Mouse (Mus musculus): ENCODE data around the gene Tmpo.

Tmpo gene

DNA sequence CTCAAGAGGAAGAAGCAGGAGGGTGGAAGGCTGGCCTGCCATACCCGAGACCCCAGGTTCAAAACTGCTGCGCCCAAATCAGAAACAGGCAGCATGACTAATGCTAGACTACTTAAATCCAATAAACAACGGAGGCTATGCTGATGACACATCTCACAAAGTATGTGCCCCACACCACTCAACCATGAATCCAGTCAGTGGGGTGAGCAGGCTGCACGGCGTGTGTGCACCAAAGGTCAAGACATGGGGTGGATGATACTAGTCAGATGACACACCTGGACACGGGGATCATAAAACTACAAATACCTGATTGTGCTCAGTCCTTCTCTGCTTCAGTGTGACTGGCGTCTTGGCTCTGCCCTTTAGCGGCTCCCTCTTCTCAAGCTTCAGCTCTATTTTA, 22.7 kb downstream of the Tmpo start:
- DNase-seq (ENCODE audit: low spot score), result no peak

DNA sequence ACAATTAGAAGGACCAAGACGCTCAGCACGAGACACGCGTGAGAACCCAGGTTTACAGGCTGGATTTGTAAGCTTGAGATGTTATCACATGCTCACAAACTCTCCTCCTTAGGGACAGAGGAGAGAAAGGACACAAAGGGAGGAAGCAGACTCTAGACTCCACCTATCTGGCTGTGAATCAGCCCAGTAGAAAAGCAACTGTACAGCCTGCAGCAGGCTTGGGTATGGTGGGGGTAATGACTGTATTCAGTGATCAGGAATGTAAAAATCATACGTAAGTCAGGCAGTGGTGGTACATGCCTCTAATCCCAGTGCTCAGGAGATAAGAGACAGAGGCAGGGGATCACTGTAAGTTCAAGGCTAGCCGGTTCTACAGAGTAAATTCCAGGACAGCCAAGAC, 24.8 kb downstream of the Tmpo start:
- DNase-seq (ENCODE audit: low spot score), result no peak

DNA sequence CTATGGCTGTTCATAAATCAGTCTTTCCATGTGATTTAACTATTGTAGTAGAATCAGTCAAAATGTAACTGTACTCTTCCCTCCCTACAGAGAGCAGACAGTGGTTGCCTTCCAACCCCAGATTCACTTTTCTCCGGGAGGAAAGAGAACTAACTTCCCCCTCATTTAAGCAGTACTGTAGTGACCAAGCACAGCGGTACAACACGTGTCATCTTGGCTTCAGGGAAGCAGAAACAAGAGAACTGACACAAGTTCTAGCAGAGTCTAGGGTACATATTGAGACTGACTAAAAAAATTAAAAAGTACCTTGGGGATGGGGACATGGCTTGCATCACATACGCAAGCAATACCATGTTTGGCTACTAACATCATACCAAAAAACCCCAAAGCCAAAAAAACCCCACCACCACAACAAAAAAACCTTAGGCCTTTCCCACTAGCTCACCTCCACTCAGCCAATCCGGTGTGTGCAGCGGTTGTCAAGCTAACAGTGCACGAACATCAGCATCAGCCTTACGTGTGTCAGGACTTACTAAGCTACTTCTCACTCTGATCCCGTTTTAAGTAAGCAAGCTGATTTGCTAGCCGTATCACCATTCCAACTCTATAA, 27.1 kb downstream of the Tmpo start:
- no peak for DNase-seq (ENCODE audit: low spot score)

DNA sequence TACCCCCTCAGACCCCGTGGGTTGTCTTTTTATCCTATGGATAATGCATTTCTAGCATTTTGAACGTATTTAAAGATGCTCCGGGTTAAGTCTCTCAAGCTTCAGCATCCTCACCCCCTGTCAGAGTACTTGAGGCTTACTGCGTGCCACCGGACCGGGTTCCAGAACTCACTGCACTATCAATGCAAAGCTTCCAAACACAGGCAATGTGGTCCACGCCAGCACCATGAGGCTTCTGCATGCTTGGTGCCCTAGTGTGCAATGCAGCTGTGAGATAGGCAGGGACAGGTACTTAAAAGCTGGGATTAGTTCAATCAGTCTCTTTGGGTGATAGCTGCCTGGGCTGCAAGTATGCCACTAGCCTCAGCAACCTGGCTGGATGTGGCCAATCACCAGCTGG, 35.7 kb downstream of the Tmpo start:
- no peak for DNase-seq (ENCODE audit: low spot score)

DNA sequence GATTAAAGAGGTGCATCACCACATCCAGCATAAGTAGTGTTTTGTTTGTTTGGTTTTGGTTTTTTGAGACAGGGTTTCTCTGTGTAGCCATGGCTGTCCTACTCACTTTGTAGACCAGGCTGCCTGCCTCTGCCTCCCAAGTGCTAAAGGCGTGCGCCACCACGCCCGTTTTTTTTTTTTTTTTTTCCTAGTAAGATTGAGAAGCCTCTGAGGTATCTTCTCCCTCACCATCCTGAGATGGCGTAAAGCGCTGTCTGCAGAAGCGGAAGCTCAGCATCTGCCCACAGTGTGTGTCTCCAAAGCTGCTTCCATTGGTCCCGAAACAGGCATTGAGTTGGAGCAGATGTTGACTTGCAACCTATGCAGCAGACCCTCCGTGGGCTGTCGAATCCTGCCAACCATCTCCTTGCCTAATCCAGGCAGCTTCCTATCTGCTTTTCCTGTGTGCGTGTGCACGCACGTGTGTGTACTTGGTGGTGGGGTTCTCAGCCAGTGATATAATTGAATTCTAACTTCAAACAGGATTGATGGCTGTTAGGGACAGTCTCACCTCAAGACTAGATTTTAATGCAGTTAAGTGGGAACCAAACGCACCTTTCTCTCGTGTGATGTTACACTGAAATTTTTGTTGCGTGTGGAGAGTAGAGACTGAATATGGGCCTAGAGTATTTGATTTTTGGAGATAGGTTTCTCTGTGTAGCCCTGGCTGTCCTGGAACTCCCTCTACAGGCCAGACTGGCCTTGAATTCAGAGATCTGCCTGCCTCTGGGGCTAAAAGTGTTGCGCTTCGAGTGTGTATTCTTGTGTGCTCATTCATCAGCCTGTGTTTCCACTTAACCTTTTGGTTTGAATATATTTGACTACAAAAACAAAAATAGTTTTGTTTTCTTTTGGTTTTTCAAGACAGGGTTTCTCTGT, 37.5 kb downstream of the Tmpo start:
- DNase-seq (ENCODE audit: low spot score), result no peak

DNA sequence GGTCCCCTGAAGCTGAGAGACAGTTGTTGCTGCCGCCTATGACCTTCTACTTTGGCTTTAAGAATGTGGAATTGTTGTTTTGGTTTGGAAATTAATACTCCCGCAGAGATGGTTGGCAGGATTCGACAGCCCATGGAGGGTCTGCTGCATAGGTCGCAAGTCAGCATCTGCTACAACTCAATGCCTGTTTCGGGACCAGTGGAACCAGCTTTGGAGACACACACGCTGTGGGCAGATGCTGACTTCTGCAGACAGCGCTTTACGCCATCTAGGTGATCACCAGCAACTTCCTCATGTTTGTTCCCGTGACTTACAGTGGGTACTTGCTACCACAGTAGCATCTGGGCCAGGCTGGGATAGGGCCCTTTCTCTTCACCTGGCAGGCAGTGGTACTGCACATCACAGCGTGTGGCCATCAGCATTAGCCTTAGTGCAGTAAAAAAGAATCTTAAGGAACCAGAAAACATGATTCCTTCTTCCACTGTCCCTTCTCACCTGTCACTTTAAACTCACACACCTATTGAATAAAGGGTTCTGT, 38.4 kb downstream of the Tmpo start:
- no peak for DNase-seq (ENCODE audit: low spot score)

DNA sequence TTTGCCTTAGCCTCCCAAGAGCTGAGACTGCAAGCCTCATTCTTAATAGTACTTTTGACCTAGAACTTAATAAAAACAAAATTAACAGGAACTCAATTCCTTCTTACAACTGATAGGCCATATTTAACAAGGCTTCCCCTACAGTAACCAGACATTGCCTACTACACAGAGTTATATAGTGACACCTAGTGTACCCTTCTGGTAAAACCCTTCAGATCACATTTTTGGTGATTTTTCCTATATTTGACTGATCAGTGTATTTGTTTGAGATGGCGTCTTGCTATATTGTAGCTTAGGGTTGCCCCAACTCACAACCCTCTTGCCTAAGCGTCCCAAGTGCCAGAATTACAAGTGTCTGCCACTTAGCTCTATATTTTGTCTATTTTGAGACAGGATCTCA, 39.6 kb downstream of the Tmpo start:
- no peak for DNase-seq (ENCODE audit: low spot score)

DNA sequence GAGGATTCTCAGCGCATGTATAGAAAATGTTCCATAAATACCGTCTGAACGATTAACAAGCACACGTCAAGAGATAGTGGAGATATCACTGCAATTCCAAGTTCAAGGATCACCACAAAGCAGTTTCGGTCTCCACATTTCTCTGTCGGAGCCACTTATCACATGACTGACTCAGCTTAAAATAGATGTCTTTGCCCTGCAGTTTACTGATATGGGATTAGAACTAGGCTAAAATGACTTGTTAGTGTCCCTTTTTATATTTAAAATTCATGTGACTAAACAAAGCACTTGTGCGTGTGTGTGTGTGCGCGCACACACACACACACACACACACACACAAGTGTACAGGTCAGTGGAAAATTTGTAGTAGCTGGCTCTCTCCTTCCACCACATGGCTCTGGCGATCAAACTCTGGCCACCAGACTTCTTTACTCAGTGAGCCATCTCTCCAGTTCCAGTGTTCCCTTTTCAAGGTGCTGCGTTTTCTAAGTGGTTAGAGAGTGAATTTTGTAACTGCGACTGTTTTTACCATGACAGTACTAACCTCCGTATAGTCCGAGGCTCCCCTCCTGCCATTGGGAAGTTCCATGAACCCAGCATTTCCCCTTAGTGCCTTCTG, 41.9 kb downstream of the Tmpo start:
- DNase-seq (ENCODE audit: low spot score), result no peak

DNA sequence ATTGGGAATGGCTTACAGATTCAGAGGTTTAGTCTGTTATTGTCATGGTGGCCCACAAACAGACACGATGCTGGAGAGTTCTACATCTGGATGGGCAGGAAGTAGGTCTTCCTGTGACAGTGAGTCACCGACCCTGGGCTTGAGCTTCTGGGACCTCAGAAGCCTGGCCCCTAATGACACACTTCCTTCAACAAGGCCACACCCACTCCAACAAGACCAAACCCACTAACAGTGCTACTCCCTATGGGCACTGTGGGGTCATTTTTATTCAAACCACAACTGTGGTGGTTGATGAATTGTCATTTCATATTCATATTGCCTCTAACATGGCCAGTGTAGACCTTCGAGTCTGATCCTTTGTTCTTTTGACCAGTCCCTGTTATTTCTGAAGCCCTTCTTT, 42.8 kb downstream of the Tmpo start:
- no peak for DNase-seq (ENCODE audit: low spot score)

DNA sequence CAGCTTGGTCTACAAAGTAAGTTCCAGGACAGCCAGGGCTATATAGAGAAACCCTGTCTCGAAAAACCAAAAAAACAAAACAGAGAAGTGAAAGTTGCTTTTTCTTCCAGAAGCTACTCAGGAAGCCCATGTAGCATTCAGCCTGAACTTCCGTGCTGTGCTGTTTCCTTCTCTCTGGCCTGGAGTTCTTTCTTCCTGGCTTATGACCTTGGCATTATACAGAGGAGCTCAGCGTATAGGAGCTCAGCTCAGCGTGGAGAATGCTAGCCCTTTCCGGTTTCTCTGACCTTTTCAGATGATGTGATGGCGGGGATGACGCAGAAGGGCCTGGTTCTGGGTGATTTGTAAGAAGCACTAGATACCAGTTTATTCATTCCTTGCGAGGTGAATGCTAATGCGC, 43.7 kb downstream of the Tmpo start:
- DNase-seq (ENCODE audit: low spot score), result no peak

DNA sequence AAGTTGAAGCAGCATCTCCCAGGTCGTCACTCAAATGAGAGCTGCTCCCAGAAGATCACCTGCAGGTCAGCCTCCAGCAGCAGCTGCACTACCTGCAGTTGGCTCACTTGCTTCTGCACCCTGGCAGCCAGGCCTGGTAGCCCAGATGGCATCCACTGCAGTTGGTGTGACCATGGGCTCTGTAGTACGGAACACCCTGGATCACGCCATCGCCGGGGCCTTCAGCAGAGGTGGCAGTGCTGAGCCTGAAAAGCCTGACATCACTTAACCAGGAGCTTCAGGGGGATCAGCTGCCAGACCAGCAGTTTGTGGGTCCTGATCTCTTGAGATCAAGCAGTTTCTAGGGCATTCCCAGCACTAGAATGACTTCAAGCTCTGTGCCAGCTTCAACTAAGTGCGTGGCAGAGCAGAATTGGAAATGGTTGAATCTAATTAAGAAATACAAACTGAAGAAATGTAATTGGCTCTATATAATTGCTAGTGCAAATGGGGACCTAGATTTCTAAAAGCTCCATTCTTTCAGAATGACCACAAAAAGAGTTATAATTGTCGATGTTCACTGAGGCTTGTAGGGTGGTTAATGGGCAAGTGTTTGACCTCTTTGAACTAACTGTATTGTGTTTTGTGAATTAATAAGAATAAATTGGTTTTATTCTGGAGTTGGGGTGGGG, 45.7 kb downstream of the Tmpo start:
- no peak for DNase-seq (ENCODE audit: low spot score)

DNA sequence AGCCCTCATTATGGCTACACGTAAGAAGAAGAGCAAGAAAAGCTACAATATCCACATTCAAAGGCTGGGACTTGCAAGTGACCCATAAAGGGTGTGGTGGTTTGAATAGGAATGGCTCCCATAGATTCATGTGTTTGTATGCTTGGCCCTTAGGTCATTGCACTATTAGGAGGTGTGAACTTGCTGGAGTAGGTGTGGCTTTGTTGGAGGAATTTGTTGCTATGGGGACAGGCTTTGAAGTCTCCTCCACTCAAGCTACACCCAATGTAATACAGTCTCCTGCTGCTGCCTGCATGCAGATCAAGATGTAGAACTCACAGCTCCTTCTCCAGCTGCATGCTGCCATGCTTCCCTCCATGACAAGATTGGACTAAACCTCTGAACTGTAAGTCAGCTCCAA, 49.5 kb downstream of the Tmpo start:
- no peak for DNase-seq (ENCODE audit: low spot score)

DNA sequence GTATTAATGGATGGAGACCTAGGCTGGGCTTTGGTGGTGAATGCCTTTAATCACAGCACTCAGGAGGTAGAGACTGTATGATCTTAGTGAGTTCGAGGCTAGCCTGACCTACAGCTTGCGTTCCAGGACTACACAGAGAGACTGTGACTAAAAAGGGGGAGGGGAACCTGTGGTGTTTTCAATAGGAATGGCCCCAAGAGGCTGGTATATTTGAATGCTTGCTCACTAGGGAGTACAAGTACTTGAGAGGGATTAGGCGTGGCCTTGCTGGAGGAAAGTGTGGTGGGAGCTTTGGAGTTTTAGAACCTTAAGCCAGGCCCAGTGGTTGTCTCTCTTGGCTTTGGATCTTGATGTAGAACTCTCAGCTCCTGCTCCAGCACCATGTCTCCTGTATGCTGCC, 50.3 kb downstream of the Tmpo start:
- DNase-seq (ENCODE audit: low spot score), result no peak

DNA sequence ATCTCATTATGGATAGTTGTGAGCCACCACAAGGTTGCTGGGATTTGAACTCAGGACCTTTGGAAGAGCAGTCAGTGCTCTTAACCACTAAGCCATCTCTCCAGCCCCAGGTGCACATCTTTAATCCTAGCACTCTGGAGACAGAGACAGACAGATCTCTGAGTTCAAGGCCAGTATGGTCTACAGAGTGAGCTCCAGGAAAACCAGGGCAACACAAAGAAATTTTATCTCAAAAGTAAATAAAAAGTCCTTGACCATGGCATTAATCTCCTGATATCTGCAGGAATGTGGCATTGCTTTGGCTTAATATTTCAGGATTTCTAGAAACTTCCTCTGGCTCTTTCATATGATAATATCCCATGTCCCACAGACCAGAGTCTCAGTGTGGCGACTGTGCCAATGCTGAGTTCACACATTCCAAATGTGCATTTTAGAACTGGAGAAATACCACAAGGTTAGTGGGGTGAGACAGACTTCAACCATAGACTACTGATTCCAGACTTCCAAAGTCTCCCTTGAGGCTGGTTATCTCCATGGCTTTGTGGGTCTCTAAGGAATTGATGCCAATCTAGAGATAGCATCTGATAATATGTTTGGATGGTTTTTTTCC, 52.5 kb downstream of the Tmpo start:
- no peak for DNase-seq (ENCODE audit: low spot score)

DNA sequence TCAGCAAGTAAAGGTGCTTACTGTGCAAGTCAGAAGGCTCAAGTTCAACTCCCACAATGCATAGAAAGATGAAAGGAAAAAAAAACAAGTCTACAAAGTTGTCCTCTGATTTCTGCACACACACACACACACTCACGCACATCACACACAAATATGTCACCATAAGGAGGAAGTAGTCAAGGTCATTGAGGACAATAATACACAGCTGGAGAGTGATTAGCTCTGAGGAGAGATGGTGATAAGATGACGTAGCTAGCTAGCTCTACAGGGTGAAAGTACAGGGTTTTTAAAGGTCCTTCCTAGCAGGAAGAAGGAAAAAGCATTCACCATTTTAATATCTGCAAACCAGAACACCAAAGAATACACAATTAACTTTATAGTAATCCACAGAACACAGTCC, 53.7 kb downstream of the Tmpo start:
- DNase-seq (ENCODE audit: low spot score), result no peak

DNA sequence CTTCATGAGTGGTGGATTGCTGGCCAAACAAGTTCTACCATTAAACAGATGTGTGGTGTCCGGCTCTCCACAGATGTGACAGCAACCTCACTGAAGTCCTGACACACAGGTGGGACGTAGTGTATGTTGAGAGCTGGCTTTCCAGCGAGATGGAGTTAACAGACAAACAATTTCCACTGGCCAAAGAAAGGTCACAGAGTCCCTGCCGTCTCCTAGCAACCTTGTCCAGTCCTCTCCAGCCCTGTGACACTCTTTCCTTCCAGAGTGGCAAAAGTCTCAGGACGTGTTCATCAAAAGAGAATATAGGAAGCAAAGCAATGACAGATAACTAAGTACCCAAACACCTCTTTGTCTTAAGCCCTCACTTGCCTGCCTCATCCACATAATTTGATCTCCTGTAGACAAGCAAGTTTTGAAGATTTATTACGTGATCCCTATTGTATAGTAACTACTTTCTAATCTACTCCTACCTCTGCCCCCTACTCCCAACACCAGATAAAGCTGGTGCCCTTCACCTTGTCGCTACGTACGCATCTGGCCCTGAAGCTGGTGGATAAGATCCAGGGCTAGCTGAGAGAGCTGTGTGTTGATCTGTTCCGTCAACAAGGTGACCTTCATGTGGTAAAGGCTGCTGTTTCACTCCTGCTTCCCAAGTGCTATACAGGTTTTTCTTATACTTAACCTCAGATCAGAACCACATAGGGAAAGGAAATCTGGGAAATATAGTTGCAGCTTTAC, 54.3 kb downstream of the Tmpo start:
- DNase-seq (ENCODE audit: low spot score), result no peak

DNA sequence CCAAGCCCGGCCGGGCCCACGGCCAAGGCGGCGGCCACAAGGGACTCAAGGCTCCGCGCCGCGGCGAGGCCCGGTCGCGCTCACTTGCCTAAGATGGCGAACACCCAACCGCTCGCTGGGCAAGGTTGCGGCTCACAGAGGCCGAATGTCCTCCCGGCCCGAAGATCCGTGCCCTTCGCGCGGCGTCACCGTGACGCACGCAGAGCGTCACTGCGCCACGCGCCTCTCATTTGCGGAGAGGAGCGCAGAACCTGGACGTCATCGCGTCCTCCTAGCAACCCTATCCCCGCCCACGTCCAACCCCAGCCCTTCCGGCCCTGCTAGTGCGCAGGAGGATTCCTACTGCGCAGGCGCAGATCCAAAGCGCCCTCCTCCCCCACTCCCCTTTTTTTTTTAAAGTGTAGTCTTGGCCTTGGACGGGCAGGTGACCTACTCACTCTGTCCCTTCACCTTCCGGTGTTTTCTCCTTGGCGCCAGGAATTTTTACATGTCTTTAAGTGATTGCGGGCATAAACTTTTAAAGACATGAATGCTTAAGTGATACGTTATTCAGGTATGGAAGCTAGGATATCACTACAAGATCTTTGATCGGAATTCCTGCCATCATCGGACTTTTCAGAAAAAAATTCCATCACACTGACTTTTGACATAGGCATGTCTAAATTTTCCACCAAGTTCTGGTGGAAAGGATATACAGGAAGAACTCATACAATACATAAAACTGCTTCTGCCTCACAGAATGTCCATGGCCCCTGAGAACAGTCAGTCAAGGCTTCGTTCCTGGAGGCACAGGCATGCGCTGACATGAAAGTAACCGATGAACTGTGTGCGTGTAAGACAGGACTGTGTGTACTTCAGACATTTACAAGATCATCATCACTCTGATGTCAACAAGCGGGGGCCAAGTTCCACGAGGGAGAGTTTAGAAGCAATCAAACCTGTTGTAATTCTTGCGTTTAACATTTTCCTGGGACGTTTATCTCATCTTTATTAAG, 57.0 kb downstream of the Tmpo start, which contains the start of gene Slc25a3:
Slc25a3 (minus strand) TSS at position 232 of the 995 bp plus-strand sequence.
- DNase-seq (ENCODE audit: low spot score), result peak; percentile 96

DNA sequence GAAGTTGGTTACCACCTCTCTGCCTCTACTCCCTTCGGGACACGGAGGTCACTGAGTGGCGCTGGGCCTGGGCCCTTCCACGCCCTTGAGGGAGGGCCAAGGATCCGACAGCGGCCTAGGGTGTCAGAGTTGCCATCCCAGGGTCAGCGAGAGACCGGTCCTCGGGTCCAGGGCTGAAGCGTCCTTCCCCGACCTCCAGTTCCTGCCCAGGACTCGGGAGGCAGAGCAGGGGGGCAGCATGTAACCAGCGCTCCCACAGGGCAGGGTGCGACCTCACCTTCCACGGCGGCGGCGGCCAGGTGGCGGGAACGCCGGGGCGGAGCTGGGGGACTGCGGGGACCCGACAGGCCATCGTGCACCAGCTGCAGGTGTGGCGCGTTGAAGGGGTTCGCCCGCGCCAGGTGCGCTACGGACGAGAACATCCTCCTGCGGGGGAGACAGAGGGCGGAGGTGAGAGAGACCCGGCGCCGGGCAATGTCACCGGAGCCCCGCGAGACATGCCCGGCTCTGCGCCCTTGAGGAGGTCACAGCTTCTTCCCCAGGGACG, 57.8 kb downstream of the Tmpo start:
- DNase-seq (ENCODE audit: low spot score), result peak; percentile 21

DNA sequence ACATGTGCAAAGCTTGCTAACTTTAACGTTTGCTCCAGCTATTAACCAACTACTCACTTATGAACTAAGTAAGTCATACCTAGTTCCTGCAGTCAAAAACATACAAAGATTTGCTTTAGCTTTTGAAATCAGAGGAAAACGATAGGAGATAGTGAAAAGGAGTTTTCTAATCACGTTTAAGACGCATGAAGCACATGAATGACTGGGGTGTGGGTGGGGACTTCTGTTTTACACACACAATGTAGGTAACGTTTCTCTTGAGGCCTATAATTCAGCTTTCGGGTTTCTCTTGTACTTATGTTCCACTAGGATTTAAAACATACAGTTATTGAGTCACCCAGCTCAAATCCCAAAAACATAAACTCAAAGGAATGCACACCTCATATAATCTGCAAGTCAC, 58.5 kb downstream of the Tmpo start:
- DNase-seq (ENCODE audit: low spot score), result no peak

DNA sequence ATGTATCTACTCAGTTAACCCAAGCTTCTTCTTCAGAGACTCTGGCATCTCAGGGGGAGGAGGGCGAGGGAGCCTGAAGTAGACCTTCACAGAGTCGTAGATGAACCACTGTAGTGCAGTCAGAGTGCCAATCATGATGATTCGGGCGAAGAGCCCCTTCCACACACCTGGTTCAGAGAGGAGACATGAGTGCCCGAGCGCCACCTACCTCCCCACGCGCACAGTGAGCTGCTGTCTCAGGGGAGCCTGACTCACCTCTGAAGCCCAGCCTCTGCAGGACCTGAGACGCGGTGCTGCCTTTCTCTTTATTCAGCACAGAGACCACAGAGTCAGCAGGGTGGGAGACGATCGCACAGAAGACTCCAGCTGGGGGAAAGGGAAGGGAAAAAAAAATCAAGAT, 64.2 kb downstream of the Tmpo start:
- no peak for DNase-seq (ENCODE audit: low spot score)
